In the genomic region with DNA sequence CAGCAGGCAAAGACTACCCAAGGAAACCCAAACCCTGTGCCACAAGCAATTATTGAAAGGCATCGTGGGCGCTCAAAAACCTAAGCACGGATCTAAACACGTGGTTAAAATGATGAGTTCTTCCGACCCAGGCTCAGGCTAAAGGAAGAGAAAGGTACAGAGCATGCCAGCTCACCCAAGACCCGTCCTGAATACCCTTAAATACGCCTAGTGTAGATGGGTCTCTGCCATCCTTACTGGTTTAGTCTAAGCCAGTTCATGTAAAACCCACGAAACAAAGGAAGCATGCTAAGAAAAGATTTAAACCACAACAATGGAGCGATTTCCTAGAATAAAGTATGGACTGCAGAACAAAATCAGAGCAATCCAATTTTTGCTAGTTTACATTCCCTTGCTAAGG, we compare ENCODE assay signal across 21 mouse cellular contexts. TPM values are rescaled to one million over a fixed set of nuclear protein-coding genes. Genes with fewer than 3 reads are reported as not detected.
DNase-seq lines count a peak whose midpoint lies in the region; ATAC-seq lines count a peak whose summit lies in the region.
"Had no signal": no experiment of that assay in that cellular context is flagged by ENCODE, and none has a peak within 500 bp of the region (broad histone marks: within the 10 kb centered on the region; RNA-seq: fewer than 3 reads in every experiment).

No protein-coding gene starts in this region.

- DNase-seq in embryonic facial prominence, embryonic 14.5 days (ENCODE audit: low spot score), result no peak
- no peak for DNase-seq in embryonic facial prominence, embryonic 10.5 days (ENCODE audit: low spot score)
- DNase-seq in limb, embryonic 11.5 days (ENCODE audit: low spot score), result peak; percentile 33
- DNase-seq in limb, embryonic 10.5 days (ENCODE audit: low spot score), result no peak
- peak; percentile 6 for DNase-seq in retina, embryonic 14.5 days (ENCODE audit: low spot score)
- no peak for DNase-seq in retina, postnatal 1 day
- DNase-seq in left cerebral cortex, postnatal 36 days (ENCODE audit: low spot score in 2 of 2), result no peak
- DNase-seq: adrenal gland, postnatal 10 days; cerebellum, adult 11-12 months; cerebellum, adult 9-10 months; cerebellum, postnatal 25 days; gastrocnemius, adult 2 months; gastrocnemius, postnatal 25 days; heart, postnatal 10 days; heart, postnatal 4 days had no signal

- WGBS in embryonic facial prominence, embryonic 14.5 days, result 18% methylated on average over 9 of the region's 9 CpGs
- 5% methylated on average over 9 of the region's 9 CpGs for WGBS in embryonic facial prominence, embryonic 10.5 days
- WGBS in limb, embryonic 11.5 days, result 7% methylated on average over 9 of the region's 9 CpGs
- 3% methylated on average over 9 of the region's 9 CpGs for WGBS in limb, embryonic 10.5 days

- intact Hi-C loops in left cerebral cortex, postnatal 36 days (cut with DNase I), result loop anchor here (10.0 kb wide), 1 partner anchor 727 kb away; no protein-coding TSS in a partner anchor

- H3K9ac ChIP-seq in embryonic facial prominence, embryonic 14.5 days (ENCODE audit: low read depth, low read length), result no peak overlapping the region
- H3K9ac ChIP-seq in limb, embryonic 11.5 days (ENCODE audit: low read length), result no peak overlapping the region
- H3K9ac ChIP-seq: embryonic facial prominence, embryonic 13.5 days; hindbrain, embryonic 12.5 days had no signal

- peak overlapping the region; percentile 10; the same call in 1 of the 2 replicates for H3K4me2 ChIP-seq in embryonic facial prominence, embryonic 14.5 days (ENCODE audit: low read depth, low read length)
- H3K4me2 ChIP-seq in limb, embryonic 11.5 days (ENCODE audit: low read depth, severe bottlenecking), result no peak overlapping the region
- H3K4me2 ChIP-seq: embryonic facial prominence, embryonic 13.5 days; hindbrain, embryonic 12.5 days had no signal

- no peak overlapping the region for H3K4me3 ChIP-seq in embryonic facial prominence, embryonic 14.5 days (ENCODE audit: low read depth, low read length)
- no peak overlapping the region for H3K4me3 ChIP-seq in embryonic facial prominence, embryonic 10.5 days
- no peak overlapping the region for H3K4me3 ChIP-seq in limb, embryonic 11.5 days (ENCODE audit: low read depth, low read length)
- no peak overlapping the region for H3K4me3 ChIP-seq in limb, embryonic 10.5 days
- H3K4me3 ChIP-seq: embryonic facial prominence, embryonic 13.5 days; gastrocnemius, adult 2 months; hindbrain, embryonic 12.5 days had no signal

- H3K4me1 ChIP-seq in embryonic facial prominence, embryonic 14.5 days (ENCODE audit: control insufficient read depth, insufficient read depth, low read length), result peaks cover 4% of the 10 kb centered on the region; the same call in 1 of the 2 replicates
- H3K4me1 ChIP-seq in embryonic facial prominence, embryonic 10.5 days, result peaks cover 64% of the 10 kb centered on the region
- peaks cover 28% of the 10 kb centered on the region for H3K4me1 ChIP-seq in limb, embryonic 11.5 days (ENCODE audit: control insufficient read depth, insufficient read depth, low read length)
- peaks cover 45% of the 10 kb centered on the region for H3K4me1 ChIP-seq in limb, embryonic 10.5 days

- ATAC-seq in embryonic facial prominence, embryonic 14.5 days (ENCODE audit: low read depth), result no peak
- ATAC-seq in limb, embryonic 11.5 days (ENCODE audit: insufficient number of reproducible peaks, low FRiP score, low TSS enrichment, low read depth), result no peak
- ATAC-seq: forebrain, embryonic 14.5 days; hindbrain, postnatal 0 days had no signal

- no peak overlapping the region for H3K27ac ChIP-seq in embryonic facial prominence, embryonic 14.5 days (replicated peaks; ENCODE audit: low read depth, low read length)
- no peak overlapping the region for H3K27ac ChIP-seq in embryonic facial prominence, embryonic 10.5 days (replicated peaks)
- no peak overlapping the region for H3K27ac ChIP-seq in limb, embryonic 11.5 days (replicated peaks; ENCODE audit: low read depth, low read length)
- no peak overlapping the region for H3K27ac ChIP-seq in limb, embryonic 10.5 days
- H3K27ac ChIP-seq: embryonic facial prominence, embryonic 13.5 days; gastrocnemius, adult 2 months; hindbrain, embryonic 12.5 days; hindbrain, postnatal 0 days had no signal

- no peaks in the 10 kb centered on the region for H3K36me3 ChIP-seq in embryonic facial prominence, embryonic 14.5 days (ENCODE audit: control insufficient read depth, insufficient read depth, low read length)
- no peaks in the 10 kb centered on the region for H3K36me3 ChIP-seq in embryonic facial prominence, embryonic 10.5 days (replicated peaks)
- H3K36me3 ChIP-seq in limb, embryonic 11.5 days (ENCODE audit: control insufficient read depth, insufficient read depth, low read length), result no peaks in the 10 kb centered on the region
- H3K36me3 ChIP-seq in limb, embryonic 10.5 days, result no peaks in the 10 kb centered on the region
- H3K36me3 ChIP-seq: embryonic facial prominence, embryonic 13.5 days; hindbrain, embryonic 12.5 days had no signal

- no peaks in the 10 kb centered on the region for H3K9me3 ChIP-seq in embryonic facial prominence, embryonic 14.5 days (ENCODE audit: control insufficient read depth, low read length)
- no peaks in the 10 kb centered on the region for H3K9me3 ChIP-seq in embryonic facial prominence, embryonic 10.5 days
- no peaks in the 10 kb centered on the region for H3K9me3 ChIP-seq in limb, embryonic 11.5 days (ENCODE audit: control insufficient read depth, low read length)
- H3K9me3 ChIP-seq in limb, embryonic 10.5 days (replicated peaks), result no peaks in the 10 kb centered on the region
- H3K9me3 ChIP-seq: embryonic facial prominence, embryonic 13.5 days; hindbrain, embryonic 12.5 days had no signal

- H3K27me3 ChIP-seq in embryonic facial prominence, embryonic 14.5 days (replicated peaks; ENCODE audit: control insufficient read depth, insufficient read depth, low read length), result peaks cover 99% of the 10 kb centered on the region
- H3K27me3 ChIP-seq in embryonic facial prominence, embryonic 10.5 days (replicated peaks; ENCODE audit: low read depth, poor library complexity, severe bottlenecking), result peaks cover 100% of the 10 kb centered on the region
- H3K27me3 ChIP-seq in limb, embryonic 11.5 days (ENCODE audit: control insufficient read depth, insufficient read depth, low read length), result peaks cover 89% of the 10 kb centered on the region
- H3K27me3 ChIP-seq in limb, embryonic 10.5 days (ENCODE audit: low read depth, poor library complexity, severe bottlenecking), result peaks cover 100% of the 10 kb centered on the region

RNA-seq across cellular contexts. Expression of gene Foxf2, which starts 3.9 kb away (rescaled TPM):
- 5.1 and 5.3 TPM in 2 replicates for polyA plus RNA-seq in embryonic facial prominence, embryonic 14.5 days (2014; fragmentation: Nextera tagmentation; extraction: Ambion mirVana)
- 10.8 and 12.8 TPM in 2 replicates for polyA plus RNA-seq in embryonic facial prominence, embryonic 10.5 days (2016; fragmentation: Nextera tagmentation; extraction: Ambion mirVana)
- polyA plus RNA-seq in limb, embryonic 11.5 days (2014; fragmentation: Nextera tagmentation; extraction: Ambion mirVana), result 0.20 and 0.71 TPM in 2 replicates
- polyA plus RNA-seq in limb, embryonic 10.5 days (2016; fragmentation: Nextera tagmentation; extraction: Ambion mirVana), result 0.44 and 0.75 TPM in 2 replicates
- 1 to 10 TPM; 5.5 TPM for total RNA-seq in left cerebral cortex, postnatal 36 days (2021)
- total RNA-seq: adrenal gland, postnatal 10 days; gastrocnemius, postnatal 25 days; granulocyte monocyte progenitor cell, adult 5-6 weeks; heart, postnatal 4 days; MEL had no signal

Comparison
In these comparisons a context has a peak if more than half of its experiments do, and no peak if none do; other contexts are left out.
1. DNase-seq: peak in limb, embryonic 11.5 days (single experiment) and retina, embryonic 14.5 days (single experiment); none in embryonic facial prominence, embryonic 14.5 days (single experiment), embryonic facial prominence, embryonic 10.5 days (single experiment), limb, embryonic 10.5 days (single experiment), retina, postnatal 1 day (single experiment) and left cerebral cortex, postnatal 36 days (0 of 2).